ENCODE assay signal across 15 mouse cellular contexts in genomic region chr6:145273971-145274620, GRCm38 (mm10). TPM values are rescaled to one million over a fixed set of nuclear protein-coding genes. Genes with fewer than 3 reads are reported as not detected.
DNase-seq lines count a peak whose midpoint lies in the region; ATAC-seq and TF ChIP-seq lines count a peak whose summit lies in the region.
"Had no signal": no experiment of that assay in that cellular context is flagged by ENCODE, and none has a peak within 500 bp of the region (broad histone marks: within the 10 kb centered on the region; RNA-seq: fewer than 3 reads in every experiment).

No protein-coding gene starts in this region.

- H3K4me1 ChIP-seq in testis, adult 2 months (ENCODE audit: control insufficient read depth, insufficient read depth, low read length): peaks cover 11% of the 10 kb centered on the region

- no peaks in the 10 kb centered on the region for H3K79me2 ChIP-seq in myocyte (ENCODE audit: control insufficient read depth, insufficient read depth)

- no peak for TF ChIP-seq POLR2A in testis, adult 2 months (IDR thresholded peaks at IDR 0.05; ENCODE audit: control insufficient read depth, low read depth, low read length)
- no peak for TF ChIP-seq POLR2A in myocyte (IDR thresholded peaks at IDR 0.05; ENCODE audit: insufficient read length, low read depth)

- no peak for ATAC-seq in CD4-positive, CD25-positive, alpha-beta regulatory T cell, adult 4 months
- ATAC-seq: forebrain, postnatal 0 days had no signal

- peak overlapping the region; percentile 26 for H3K4me2 ChIP-seq in myocyte (ENCODE audit: low read depth)
- H3K4me2 ChIP-seq: embryonic facial prominence, embryonic 12.5 days; heart, embryonic 13.5 days; hindbrain, embryonic 15.5 days; lung, embryonic 15.5 days had no signal

- no peaks in the 10 kb centered on the region for H3K27me3 ChIP-seq in testis, adult 2 months (ENCODE audit: control insufficient read depth, insufficient read depth, low read length)
- no peaks in the 10 kb centered on the region for H3K27me3 ChIP-seq in myocyte (ENCODE audit: control insufficient read depth, insufficient read depth, insufficient read length)
- H3K27me3 ChIP-seq: hindbrain, embryonic 15.5 days; lung, embryonic 15.5 days had no signal

- no peaks in the 10 kb centered on the region for H3K36me3 ChIP-seq in testis, adult 2 months (ENCODE audit: control insufficient read depth, insufficient read depth, low read length)
- no peaks in the 10 kb centered on the region for H3K36me3 ChIP-seq in myocyte (ENCODE audit: control insufficient read depth, insufficient read depth)
- H3K36me3 ChIP-seq: embryonic facial prominence, embryonic 12.5 days; heart, embryonic 13.5 days; hindbrain, embryonic 15.5 days; lung, embryonic 15.5 days had no signal

- no peak for TF ChIP-seq CTCF in testis, adult 2 months (IDR thresholded peaks at IDR 0.05; ENCODE audit: control insufficient read depth, insufficient read depth, insufficient replicate concordance, low read depth, low read length)

- peak overlapping the region; percentile 77 for H3K4me3 ChIP-seq in testis, adult 2 months (ENCODE audit: control insufficient read depth, low read depth, low read length)
- no peak overlapping the region for H3K4me3 ChIP-seq in myocyte
- H3K4me3 ChIP-seq: embryonic facial prominence, embryonic 12.5 days; heart, embryonic 13.5 days; hindbrain, embryonic 15.5 days; lung, embryonic 15.5 days had no signal

- DNase-seq in CD4-positive, CD25-positive, alpha-beta regulatory T cell, adult 2 months (ENCODE audit: low read depth, low spot score): peak; percentile 32
- no peak for DNase-seq in testis, postnatal 10 days (ENCODE audit: low spot score)
- DNase-seq in c-Kit-positive CD71-positive TER-119-negative erythroid progenitor cells, embryonic 14.5 days (ENCODE audit: low read depth): peak; percentile 30
- no peak for DNase-seq in frontal cortex, postnatal 25 days (ENCODE audit: low spot score in 2 of 2)
- DNase-seq in cerebellum, adult 11 months: no peak
- DNase-seq: cerebellum, adult 8-10 months; forebrain, postnatal 0 days; thymus, adult 18-20 months had no signal

- no peak overlapping the region; the same call in 1 of the 2 replicates for H3K27ac ChIP-seq in testis, adult 2 months (ENCODE audit: control insufficient read depth, insufficient read depth, low read depth, low read length)
- H3K27ac ChIP-seq: embryonic facial prominence, embryonic 12.5 days; heart, embryonic 13.5 days; hindbrain, embryonic 15.5 days; lung, embryonic 15.5 days had no signal

- H3ac ChIP-seq in myocyte (ENCODE audit: control insufficient read depth, insufficient read length): no peak overlapping the region

TF ChIP-seq in myocyte, 11 proteins besides CTCF, POLR2A, EP300 and RAD21:
- TF ChIP-seq TCF3 (IDR thresholded peaks at IDR 0.05; ENCODE audit: insufficient read length, low read depth): no peak
- no peak for TF ChIP-seq MAX (IDR thresholded peaks at IDR 0.05; ENCODE audit: low read depth)
- peak; percentile 96 for TF ChIP-seq CEBPB (IDR thresholded peaks at IDR 0.05; ENCODE audit: insufficient read depth, poor library complexity, severe bottlenecking)
- peak in 1 of 3 experiments; percentile 2 for TF ChIP-seq MYOD1 (IDR thresholded peaks at IDR 0.05; ENCODE audit: control insufficient read depth in 1 of 3, insufficient read length in 2 of 3, low read depth in 2 of 3)

RNA-seq across cellular contexts. Expression of gene Kras, which starts 24.1 kb away (rescaled TPM):
- 10 to 100 TPM; 18.3 to 35.8 TPM for polyA plus RNA-seq in CD4-positive, CD25-positive, alpha-beta regulatory T cell, adult 4 months (2017; shearing (Covaris generic))
- 8.0 and 8.9 TPM in 2 replicates for polyA plus RNA-seq in testis, adult 2 months (2012; rRNA removed)
- polyA plus RNA-seq in myocyte (2012; fragmentation: generic; extraction: Trizol): 15.8 TPM

Comparison
In these comparisons a context has a peak if more than half of its experiments do, and no peak if none do; other contexts are left out.
1. DNase-seq: peak in CD4-positive, CD25-positive, alpha-beta regulatory T cell, adult 2 months (single experiment) and c-Kit-positive CD71-positive TER-119-negative erythroid progenitor cells, embryonic 14.5 days (single experiment); none in testis, postnatal 10 days (single experiment), frontal cortex, postnatal 25 days (0 of 2) and cerebellum, adult 11 months (single experiment).